Mouse (Mus musculus): ENCODE measurements at regions not wholly inside any gene's neighbourhood (a gene's known extent, or its start where the extent isn't known, plus 50 kb on each side); places are given as distances from the start of the nearest gene placed in this dataset.

DNA sequence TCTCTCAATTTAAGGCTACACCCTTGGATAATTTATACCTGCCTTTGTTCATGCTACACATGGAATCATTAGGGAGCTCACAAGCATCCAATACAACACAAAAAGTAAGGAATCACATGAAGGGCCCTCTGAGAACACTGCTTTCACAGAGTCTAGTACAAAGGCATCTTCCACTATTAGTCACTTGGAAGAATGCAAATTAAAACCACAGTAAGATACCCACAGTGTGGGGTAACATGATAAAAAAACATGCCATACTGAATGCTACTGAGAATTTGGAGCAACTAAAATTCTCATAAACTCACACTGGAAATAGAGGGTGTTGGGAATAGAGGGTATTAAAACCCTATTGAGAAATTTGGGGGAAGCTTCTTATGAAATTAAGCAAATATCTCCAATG is 197.6 kb upstream of the Tent5a start:
- in situ Hi-C loops (cut with MboI, MseI), result loop anchor here (5.0 kb wide), 1 partner anchor 67 kb away; no protein-coding TSS in a partner anchor

DNA sequence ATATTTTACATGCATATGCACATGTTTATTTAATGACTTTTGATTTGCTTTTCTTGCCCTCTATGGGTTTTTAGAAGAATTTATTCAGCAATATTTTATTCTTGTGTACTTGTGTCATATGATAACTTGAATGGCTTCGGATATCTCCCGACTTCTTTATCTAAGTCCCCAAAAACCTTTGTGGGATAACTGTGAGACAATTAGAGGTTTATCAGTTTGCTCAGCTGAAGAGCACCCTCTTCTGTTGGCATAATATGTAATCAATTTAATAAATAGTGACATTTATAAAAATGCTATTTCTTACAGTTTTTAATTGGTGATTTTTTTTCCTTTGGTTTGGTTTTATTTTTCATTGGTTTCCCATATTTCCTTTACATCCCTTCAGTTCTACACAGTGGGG is 194.2 kb upstream of the Tent5a start:
- in situ Hi-C loops (cut with MboI, MseI), result no loop called here

DNA sequence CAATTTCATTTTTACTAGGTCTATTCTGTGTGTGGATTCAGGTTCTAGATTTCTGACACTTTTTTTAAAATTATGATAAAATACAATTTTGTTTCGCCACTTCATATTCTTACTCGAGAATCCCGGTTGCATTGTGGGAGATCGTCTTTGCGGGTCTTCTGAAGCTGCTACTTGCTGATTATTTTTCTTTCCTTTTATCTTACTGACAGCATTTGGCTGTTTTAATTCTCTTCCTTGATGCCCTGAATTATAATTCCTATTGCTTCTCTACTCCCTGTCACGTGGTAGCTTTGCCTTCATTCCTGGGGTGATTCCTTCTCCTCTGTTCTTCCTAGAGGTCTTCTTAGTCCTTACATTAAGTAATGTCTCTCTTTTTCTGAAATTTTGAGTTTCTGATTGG is 193.8 kb upstream of the Tent5a start:
- in situ Hi-C loops (cut with MboI, MseI), result no loop called here

DNA sequence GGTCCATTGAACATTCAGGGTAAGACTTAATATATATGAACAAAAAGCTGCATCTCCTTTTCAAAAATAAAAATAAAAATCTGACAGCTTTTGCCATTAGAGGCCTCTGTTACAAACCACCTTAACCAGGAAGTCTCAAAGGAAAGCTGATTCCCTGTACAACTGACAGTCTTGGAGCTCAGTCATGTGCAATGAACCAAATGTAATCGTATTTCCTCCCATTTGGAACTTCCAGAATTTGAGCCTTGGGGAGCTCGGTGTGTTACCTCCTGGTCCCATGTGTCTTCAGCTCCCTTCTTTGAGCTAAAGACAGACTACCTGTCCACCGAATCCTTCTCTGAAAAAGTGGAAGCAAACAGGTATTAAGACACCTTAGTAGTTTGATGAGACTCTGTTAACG is 171.9 kb upstream of the Tent5a start:
- in situ Hi-C loops (cut with MboI, MseI), result no loop called here

DNA sequence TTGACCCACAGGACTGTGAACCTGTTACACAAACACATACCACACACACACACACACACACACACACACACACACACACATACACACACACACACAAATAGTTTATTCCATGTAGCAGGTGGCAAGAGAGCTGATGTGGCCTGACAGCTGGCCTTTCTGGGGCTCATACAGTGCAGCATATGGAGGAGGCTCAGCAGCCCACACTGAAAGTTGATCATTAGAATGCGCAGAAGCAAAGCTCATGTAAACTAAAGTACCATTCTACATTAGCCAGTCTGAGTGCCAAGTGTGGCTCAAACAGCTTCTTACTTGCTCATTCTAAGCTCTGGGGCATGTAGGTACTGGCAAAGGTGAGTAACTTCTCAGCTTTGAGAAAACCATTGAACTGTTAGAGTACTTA is 170.2 kb upstream of the Tent5a start:
- in situ Hi-C loops (cut with MboI, MseI), result no loop called here

DNA sequence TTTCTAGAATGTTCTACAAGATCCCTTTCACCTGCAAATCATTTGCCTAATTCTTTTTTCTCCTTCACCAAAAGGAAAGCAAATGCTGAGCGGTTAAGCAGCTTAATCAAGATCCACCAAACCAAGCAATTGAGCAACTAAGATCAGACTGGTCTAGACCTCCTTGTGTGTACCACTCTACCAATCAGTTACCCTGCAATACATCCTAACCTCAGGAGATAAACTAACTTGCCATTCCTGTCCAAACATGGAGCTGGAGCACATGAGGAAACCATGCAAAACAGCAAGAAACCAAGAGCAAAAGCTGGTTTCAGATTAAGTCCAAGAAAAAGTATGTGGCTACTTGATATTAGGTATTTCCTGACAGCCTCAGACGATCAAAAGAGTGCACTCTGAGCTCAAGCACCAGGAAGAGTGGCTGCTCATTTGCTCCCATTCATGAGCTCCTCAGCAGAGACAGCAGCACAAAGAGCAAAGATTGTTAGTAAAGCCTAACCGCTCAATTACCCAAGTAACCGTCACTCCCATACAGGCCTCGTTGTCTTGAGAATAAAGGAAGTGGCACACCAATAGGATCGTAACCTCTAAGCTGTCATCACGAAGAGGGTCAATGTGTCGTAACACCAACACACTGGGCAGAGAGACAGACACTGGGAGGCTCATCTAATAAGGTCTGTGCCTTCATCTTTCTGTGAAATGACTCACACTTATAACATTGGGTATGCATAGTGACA is 169.5 kb upstream of the Tent5a start:
- in situ Hi-C loops (cut with MboI, MseI), result no loop called here

DNA sequence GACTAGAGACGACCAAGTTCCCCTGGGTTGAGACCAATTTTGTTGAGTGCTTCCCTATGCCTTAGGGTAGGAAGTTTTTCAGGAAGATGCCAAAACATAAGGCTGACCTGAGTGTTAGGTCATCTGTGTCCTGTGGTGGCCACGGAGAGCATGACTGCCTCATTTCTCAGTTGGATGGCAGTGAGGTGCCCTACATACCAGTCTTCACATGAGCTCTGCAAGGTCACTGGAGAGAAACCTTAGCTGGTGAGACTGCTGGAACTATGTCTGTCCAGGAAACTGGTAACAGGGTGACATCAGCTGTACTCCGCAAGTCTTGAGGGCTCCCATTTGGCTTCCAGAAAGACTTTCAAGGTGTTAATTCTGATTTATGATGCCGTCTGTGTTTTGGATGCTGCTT is 167.9 kb upstream of the Tent5a start:
- in situ Hi-C loops (cut with MboI, MseI), result no loop called here

DNA sequence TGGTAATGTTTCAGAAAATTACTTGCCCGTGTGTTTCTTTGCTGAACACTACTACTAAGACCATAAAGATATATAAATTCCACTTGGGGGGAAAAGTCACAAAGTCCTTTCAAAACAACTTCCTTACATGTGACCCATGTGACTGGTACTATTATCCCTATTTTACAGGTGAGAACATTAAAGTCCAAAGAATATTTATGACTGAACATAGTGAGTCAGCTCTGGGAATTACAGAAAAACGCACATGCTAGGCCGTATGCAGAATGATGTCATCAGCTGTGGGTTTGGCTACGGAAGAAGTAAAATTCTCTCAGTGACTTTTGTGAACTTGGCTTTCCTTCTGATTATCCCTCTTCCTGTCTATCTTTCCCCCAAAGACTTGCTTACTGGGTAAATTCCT is 166.6 kb upstream of the Tent5a start:
- in situ Hi-C loops (cut with MboI, MseI), result no loop called here

DNA sequence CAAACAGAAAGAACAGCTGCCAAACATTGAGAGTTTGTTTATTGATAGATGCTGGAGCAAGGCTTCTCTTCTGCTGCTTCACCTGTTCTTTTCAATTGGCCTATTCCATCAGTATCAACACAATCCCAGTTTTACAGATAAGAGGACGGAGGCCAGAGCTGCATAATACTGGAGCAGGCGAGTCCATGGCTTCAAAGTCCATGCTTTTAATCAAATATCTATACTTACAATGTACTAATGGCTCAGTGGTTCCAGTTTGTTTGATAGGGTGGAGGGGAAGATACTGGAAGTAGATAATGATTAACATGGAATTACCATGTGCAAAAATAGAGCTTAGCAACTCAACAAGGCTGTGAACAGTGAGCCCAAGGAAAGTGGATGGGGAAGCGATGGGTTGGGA is 163.2 kb upstream of the Tent5a start:
- in situ Hi-C loops (cut with MboI, MseI), result no loop called here

DNA sequence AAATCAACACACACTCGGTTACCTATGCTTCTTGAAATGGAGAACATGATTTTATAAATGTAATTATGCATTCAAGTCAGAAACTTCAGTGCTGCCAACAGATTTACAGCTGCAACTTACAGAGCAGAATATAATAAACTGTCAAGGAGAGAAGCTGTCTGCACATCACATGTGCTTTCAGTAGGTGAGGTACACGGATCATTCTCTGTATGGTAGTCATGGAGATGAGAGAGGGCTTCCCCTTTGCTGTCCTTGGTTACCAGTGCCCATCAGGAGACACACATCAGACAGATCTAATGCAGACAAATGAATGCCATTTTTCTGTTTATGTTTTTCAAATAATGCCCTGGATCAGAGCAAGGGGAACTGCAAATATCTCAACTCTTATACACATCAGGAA is 160.8 kb upstream of the Tent5a start:
- in situ Hi-C loops (cut with MboI, MseI), result loop anchor here (10.0 kb wide), 1 partner anchor 467 kb away; no protein-coding TSS in a partner anchor

DNA sequence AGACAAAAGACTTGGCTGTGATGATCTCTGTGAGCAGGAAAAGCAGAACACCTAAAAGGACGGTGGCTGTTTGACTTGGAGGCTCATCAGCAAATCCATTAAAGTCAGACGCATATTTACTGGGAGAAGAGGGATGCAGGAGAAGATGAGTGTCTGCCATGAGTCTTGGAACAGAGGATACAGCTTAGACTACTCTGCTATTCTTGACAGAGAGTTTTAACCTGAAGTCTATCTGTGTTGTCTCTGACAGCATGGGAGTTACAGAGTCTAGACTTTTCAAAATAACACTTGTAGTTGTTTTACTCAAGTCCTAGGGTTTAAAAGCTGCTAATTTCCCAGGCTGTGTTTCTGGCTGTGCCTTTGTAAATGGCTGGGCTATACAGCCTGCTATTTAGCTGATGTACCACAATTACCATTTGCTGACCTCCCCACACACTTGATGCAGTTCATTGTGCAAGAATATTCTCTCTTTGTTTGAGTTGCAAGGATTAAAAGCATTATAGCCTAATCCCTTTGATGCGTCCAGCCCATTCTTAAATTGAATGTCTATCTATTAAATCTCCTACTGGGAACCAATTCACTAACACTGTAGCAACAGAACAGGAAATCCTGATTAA is 160.0 kb upstream of the Tent5a start:
- in situ Hi-C loops (cut with MboI, MseI), result loop anchor here (10.0 kb wide), 1 partner anchor 468 kb away; no protein-coding TSS in a partner anchor

DNA sequence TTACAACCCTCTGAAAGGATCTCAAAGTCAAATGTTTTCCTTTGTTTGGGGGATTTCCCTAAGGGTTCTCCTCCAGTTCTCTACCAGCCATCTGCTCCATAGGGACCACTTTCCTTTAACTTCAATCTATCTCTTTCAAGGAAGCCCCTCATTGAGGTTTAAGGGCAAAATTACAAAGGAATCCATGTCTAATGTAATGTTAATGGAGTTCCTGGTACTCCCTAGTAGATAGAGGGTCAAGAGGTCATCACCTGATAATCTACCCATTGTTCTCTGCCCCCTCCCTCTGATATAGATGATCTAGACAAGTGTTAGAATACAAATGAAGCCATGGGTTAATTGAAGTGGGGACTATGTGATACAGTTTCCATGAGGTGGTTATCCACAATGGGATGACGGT is 158.6 kb upstream of the Tent5a start:
- in situ Hi-C loops (cut with MboI, MseI), result loop anchor here (10.0 kb wide), 1 partner anchor 469 kb away; no protein-coding TSS in a partner anchor

DNA sequence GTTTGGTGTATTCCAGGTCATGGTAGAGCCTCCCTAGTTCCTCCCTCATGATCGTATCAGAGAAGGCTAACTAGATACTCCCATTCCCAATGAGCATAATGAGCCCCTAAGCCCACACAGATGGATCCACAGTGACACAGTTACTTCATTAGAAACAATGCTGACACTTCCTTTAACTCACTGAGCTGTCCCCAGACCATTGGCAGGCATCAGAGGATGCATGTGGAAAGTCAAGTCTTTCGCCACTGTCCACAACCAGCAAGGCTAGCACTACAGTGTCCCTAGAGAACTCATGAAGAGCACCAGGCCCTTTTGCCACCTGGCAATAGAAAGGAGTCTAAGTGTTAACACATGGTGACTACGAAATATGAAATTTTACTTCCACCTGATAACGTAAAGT is 156.1 kb upstream of the Tent5a start:
- in situ Hi-C loops (cut with MboI, MseI), result loop anchor here (10.0 kb wide), 1 partner anchor 472 kb away; no protein-coding TSS in a partner anchor

DNA sequence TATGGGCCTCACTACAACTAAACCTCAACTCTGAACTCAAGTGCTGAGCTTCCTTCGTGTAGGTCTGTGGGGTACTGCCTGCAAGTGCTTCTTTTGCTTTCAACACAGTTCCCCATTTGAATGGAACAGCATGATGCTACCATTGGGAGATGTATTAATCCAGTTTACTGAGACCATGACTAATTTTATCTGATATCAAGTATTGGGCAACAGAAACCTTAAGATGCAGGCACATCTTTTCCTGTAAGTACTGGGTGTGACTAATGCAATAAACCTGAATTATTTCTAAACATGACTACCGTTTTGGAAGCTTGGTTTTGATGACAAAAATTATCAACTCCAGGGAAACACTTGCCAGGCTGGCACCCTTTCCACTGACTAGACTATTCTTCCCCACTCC is 153.4 kb upstream of the Tent5a start:
- in situ Hi-C loops (cut with MboI, MseI), result loop anchor here (10.0 kb wide), 1 partner anchor 474 kb away; no protein-coding TSS in a partner anchor

DNA sequence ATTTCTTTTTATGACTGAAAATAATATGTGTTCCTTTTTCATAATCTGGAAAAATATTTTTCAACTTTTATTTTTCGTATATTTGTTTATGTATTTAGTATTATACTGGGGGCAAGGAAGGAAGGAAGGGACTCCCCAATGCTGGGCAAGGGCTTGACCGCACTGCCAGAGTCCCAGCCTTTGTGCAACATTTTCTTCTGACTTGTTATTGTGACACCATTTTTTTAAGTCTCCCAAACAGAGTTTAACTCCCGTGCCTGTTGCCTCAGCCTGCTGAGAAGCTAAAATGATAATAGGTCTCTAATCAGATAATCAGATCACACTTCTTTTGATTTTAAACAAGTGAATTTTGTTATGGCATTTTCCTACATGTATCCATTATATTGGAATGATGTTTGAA is 148.1 kb upstream of the Tent5a start:
- in situ Hi-C loops (cut with MboI, MseI), result no loop called here

DNA sequence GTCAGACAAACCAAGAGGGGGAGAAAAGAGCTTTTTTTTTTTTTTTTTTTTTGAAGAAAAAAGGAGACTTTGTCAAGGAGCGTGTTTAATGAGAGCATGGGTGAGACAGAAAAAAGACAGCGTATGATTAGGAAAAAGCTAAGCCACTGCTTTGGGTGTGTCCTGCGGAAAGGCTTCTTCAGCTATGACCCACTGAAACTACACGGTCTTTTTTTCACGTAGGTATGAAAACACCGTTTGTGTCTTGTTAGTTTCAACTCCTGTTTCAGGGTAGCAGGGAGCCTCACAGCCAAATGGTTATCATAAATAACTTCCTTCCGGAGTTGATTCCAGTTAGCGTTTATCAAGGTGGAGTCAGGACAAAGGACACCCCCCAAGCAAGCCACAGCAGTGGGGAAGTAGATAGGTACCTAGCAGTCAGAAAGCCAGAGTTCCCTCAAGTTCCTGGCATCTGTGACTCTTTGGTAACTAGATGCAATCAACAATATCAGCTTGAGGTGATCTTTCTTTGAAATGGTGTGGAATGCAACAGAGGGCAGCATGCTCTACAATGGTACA is 143.2 kb upstream of the Tent5a start:
- in situ Hi-C loops (cut with MboI, MseI), result no loop called here

DNA sequence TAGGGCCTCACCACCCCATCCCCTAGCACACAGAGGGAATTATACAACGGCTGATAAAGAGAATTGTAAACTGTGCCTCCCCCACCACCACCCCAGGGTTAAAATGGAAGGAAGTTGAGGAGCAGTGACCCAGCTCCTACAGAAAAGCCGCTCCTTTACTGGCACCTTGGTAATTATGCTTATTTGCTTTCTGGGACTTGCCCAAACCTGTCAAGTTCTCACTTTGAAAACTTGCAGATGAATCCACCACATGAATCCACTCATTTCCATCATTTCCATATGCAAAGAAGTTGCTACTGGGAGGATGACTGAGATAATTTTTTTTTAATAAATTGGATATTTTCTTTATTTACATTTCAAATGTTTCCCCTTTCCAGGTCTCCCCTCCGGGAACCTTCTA is 142.1 kb upstream of the Tent5a start:
- in situ Hi-C loops (cut with MboI, MseI), result no loop called here

DNA sequence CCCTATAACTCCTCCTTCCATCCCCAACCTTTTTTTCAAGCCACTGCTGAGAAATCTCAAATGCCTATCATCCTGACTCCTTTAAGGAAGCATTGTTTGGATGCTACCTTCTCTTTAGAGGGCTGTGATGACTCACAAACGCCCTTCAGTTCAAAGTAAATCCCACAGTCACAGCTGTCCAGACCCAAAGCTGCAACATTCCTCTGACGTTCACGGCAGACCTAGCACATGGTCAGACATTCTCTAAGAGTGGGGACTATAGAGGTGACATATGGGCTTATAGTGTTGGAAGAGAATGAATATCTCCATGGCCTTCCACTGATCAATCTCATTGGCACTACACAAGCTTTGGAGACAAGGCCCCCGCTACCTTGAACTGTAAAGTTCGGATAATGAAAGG is 139.5 kb upstream of the Tent5a start:
- in situ Hi-C loops (cut with MboI, MseI), result no loop called here

DNA sequence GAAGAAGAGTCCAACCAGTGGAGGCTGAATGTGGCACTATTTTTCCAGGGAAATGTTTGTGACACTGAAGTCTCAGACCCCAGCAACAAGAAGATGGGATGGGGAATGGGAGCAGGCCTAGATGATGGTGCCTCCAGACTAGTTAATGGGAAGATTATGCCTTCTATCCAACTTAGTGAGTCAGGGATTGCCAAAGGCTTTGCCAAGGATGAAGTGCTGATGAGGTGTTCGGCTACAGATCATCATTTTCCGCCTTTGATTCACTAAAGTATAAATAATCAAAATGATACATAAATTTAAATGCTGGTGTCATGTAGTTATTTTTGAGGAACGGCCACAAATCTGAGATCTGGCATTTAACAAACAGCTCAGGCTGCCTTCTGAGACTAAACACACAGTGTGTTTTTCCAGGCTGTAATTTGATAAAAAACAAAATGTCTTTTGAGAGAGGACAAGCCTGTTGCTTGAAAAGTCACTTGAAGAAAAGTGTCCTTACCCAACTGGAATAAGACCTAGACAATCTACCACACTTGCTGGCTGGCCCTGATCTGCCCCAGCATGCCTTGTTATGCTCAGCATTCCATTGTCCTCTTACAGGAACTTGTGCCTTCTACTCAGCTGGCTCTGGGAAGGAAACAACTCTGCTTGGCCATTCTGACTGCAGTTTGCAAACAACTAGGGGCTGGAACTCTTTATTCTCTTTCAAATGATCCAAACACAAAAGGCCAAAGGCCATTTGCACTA is 132.1 kb upstream of the Tent5a start:
- in situ Hi-C loops (cut with MboI, MseI), result loop anchor here (5.0 kb wide), 1 partner anchor 68 kb away; no protein-coding TSS in a partner anchor

DNA sequence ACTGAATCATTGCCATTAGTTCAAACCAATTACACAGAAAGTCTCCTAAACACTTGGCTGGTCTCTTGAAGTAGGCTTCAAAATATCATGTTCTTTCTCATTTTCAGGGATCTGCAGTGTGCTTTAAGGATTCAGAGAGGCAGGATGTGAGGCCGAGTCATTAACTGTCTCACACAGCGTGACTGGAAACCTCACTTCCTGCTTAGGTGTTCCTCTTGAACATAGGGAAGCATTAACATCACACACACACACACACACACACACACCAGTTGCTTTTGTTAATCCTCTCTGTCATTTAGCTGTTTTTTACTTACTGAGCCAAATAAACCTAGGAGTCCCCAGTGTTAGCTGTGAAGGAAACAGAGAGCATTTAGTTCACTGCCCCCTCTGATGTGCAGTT is 131.2 kb upstream of the Tent5a start:
- in situ Hi-C loops (cut with MboI, MseI), result loop anchor here (5.0 kb wide), 1 partner anchor 69 kb away; no protein-coding TSS in a partner anchor

DNA sequence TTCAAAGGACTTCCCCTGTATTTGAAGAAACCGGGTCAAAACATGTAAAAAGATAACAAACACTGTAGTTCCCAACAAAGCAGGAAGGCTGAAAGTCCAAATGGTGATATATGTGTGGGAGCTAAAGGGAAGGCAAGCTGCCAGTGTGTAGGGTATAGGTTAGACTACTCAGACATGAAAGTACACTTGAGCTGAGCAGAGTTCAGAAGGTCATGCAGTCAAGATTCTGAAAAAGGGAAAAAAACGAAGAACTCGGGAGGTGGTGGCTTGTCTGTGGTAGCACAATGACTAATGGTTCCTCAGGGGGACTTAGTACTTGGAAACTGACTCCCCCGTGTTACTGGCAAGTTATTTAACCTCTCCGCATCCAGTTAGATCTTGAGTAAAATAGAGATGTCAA is 130.3 kb upstream of the Tent5a start:
- in situ Hi-C loops (cut with MboI, MseI), result loop anchor here (5.0 kb wide), 1 partner anchor 70 kb away; no protein-coding TSS in a partner anchor

DNA sequence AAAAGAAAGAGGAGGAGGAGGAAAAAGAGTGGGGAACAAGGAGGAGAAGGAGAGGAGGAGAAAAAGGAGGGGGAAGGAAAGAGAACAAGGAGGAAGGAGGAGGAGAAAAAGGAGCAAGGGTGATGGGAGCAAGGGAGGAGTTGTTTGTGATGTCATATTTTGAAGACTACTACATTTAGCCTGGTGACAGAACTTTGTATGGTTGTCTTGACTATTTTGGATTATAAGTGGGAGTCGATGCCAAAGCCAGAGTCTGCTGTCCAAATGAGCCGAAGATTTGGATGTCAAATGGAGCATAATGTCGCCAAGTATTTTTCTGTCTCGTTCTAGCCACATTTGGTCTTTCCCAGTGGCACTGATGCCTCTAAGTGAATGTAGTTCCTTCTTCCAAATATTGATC is 128.2 kb upstream of the Tent5a start:
- in situ Hi-C loops (cut with MboI, MseI), result loop anchor here (5.0 kb wide), 1 partner anchor 72 kb away; no protein-coding TSS in a partner anchor
